Mouse (Mus musculus) heart, adult 18-20 months (tissue): ENCODE results near the gene Uba6. TPM values are rescaled to one million over a fixed set of nuclear protein-coding genes. Genes with fewer than 3 reads are reported as not detected.

ENCODE experiments used
- DNase-seq, 2 experiments: peaks; one replicate each; pipeline ENCODE4 v3.0.0; 2021 to 2022; ENCODE audit warnings: mixed read lengths in 1 of 2
- total RNA-seq, 2 experiments: library from RNA; stranded (reverse); gene quantifications; 2 replicates each; pipeline ENCODE4 v1.2.3; 2021

The Uba6 gene
- total RNA-seq, 2 experiments from 2014 or later: 8.5 to 9.3 TPM

- DNase-seq: no peak
Observed at GRCm38 (mm10) chr5:86072756-86073386, 99.7 kb downstream of the Uba6 start.

- DNase-seq: peak; percentile 24 to 31
Observed at GRCm38 (mm10) chr5:86071538-86071937, 101.1 kb downstream of the Uba6 start, which contains the start of gene Stap1. TSS of gene Stap1 (plus strand) at chr5:86071746.

- DNase-seq: no peak
Observed at GRCm38 (mm10) chr5:86069121-86069520, 103.5 kb downstream of the Uba6 start.

- DNase-seq: no peak
Observed at GRCm38 (mm10) chr5:86068451-86068850, 104.2 kb downstream of the Uba6 start.

GRCm38 (mm10) chr5:86066551-86066929 lies 106.1 kb downstream of the Uba6 start:
- peak; percentile 88 to 97 for DNase-seq

GRCm38 (mm10) chr5:86065876-86066550 lies 106.6 kb downstream of the Uba6 start:
- DNase-seq: no peak

- DNase-seq: peak; percentile 98
Observed at GRCm38 (mm10) chr5:86065101-86065875, 107.3 kb downstream of the Uba6 start, which contains the start of gene Cenpc1. TSS of gene Cenpc1 (minus strand) at chr5:86065583.

- no peak for DNase-seq
Observed at GRCm38 (mm10) chr5:86063501-86063900, 109.1 kb downstream of the Uba6 start.

Other genes starting within 250 kb of the Uba6 start
- 1 to 10 TPM; 4.8 to 5.8 TPM for gene Cenpc1, start 107.2 kb downstream of the Uba6 start, total RNA-seq
- gene Stap1, start 101.1 kb downstream of the Uba6 start, total RNA-seq: 1 to 10 TPM in 1 of 2 experiments, under 1 TPM in 1; 0.30 to 1.8 TPM
- gene Gnrhr, start 25.1 kb upstream of the Uba6 start, total RNA-seq: under 1 TPM; 0.45 to 0.51 TPM
- not detected for gene Tmprss11c, start 116.5 kb upstream of the Uba6 start, total RNA-seq
- not detected for gene Tmprss11d, start 200.6 kb upstream of the Uba6 start, total RNA-seq